Mouse (Mus musculus) heart, embryonic 14.5 days (tissue): ENCODE results near the gene Fzd2. TPM values are rescaled to one million over a fixed set of nuclear protein-coding genes. Genes with fewer than 3 reads are reported as not detected.

Source experiments
- ATAC-seq: fragments of 200-750 bp; cut with Nextera tagmentation; 2 replicates; pipeline ENCODE4 v1.8.0; 2017; ENCODE audit warnings: low read depth, moderate TSS enrichment; ENCODE audit not compliant: insufficient number of reproducible peaks, insufficient read depth, low FRiP score
- H3K27ac ChIP-seq, 2 experiments: fragments of 200-500 bp in 1 of 2; fragments of 300-500 bp in 1 of 2; sonication (generic) in 1 of 2; replicated peaks in 1 of 2; 2 replicates each; pipeline ENCODE4 v1.5.1; 2012 to 2014; ENCODE audit warnings: low read depth in 2 of 2, low read length in 2 of 2, control low read depth in 1 of 2, mild to moderate bottlenecking in 1 of 2, mixed read lengths in 1 of 2; ENCODE audit not compliant: control insufficient read depth in 1 of 2, insufficient read depth in 1 of 2
- H3K27me3 ChIP-seq: fragments of 300-500 bp; sonication (generic); 2 replicates; pipeline ENCODE4 v1.6.1; 2014; ENCODE audit warnings: mild to moderate bottlenecking, low read length, control low read depth; ENCODE audit not compliant: control insufficient read depth, insufficient read depth
- H3K36me3 ChIP-seq: fragments of 300-500 bp; sonication (generic); 2 replicates; pipeline ENCODE4 v1.6.1; 2014; ENCODE audit warnings: mild to moderate bottlenecking, control low read depth, low read length, mixed read lengths; ENCODE audit not compliant: control insufficient read depth, insufficient read depth
- H3K4me1 ChIP-seq, 2 experiments: fragments of 200-500 bp in 1 of 2; fragments of 300-500 bp in 1 of 2; sonication (generic) in 1 of 2; 2 replicates each; pipeline ENCODE4 v1.6.1; 2012 to 2014; ENCODE audit warnings: low read length in 2 of 2, control low read depth in 1 of 2, mixed read lengths in 1 of 2; ENCODE audit not compliant: control insufficient read depth in 2 of 2, insufficient read depth in 2 of 2
- H3K4me2 ChIP-seq: fragments of 300-500 bp; sonication (generic); 2 replicates; pipeline ENCODE4 v1.6.1; 2014; ENCODE audit warnings: mild to moderate bottlenecking, low read length
- H3K4me3 ChIP-seq, 2 experiments: fragments of 200-500 bp in 1 of 2; fragments of 300-500 bp in 1 of 2; sonication (generic) in 1 of 2; 2 replicates each; pipeline ENCODE4 v1.5.1; 2012 to 2014; ENCODE audit warnings: low read length in 2 of 2, mild to moderate bottlenecking in 2 of 2, control low read depth in 1 of 2, low read depth in 1 of 2, moderate library complexity in 1 of 2; ENCODE audit not compliant: control insufficient read depth in 1 of 2, insufficient read depth in 1 of 2
- H3K9ac ChIP-seq: fragments of 300-500 bp; sonication (generic); 2 replicates; pipeline ENCODE4 v1.6.1; 2014; ENCODE audit warnings: mild to moderate bottlenecking, low read length
- H3K9me3 ChIP-seq: fragments of 300-500 bp; sonication (generic); 2 replicates; pipeline ENCODE4 v1.6.1; 2016; ENCODE audit warnings: low read length, control low read depth; ENCODE audit not compliant: control insufficient read depth
- WGBS: fragments of 180-500 bp; shearing (Covaris S2); extraction: QIAGEN DNeasy Blood & Tissue Kit; methylation state at CpG from one replicate; pipeline ENCODE4 v1.1.7; 2014; 5-methylcytosine and 5-hydroxymethylcytosine counted together
- polyA plus RNA-seq: library from polyadenylated mRNA; unstranded; fragments of >200 nt; fragmentation: Nextera tagmentation; extraction: Ambion mirVana; gene quantifications from 2 replicates; pipeline ENCODE4 v1.2.1, GENCODE M21; 2014

Fzd2 gene
- polyA plus RNA-seq, 1 experiment from 2014 or later: 24.0 TPM

DNA sequence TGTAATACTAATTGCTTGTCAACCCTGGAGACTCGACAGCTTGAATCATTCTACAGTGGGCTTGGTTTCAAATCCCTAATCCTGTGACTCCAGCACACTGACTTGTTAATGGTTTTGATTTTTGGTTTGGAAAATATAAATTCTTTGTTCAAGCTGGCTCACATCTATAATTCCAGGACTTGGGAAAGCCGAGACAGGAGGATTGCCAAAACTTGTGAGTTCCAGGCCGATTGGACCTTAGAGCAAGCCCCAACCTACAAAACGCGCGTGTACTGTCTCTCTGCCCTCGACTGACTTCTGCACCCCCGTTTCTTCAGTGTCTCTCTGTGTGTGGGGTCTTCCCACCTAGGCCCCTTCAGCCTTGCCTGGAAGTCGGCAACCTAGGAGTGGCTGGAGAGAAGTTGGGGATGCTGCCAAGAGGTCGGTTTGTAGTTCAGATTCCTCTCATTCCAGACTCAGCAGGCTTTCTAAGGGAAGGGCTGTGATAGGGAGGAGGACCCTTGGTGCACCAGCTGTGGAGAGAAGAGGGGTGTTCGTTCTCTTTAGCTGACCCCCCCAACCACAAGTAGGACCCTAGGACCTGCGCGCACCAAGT is 22.1 kb upstream of the Fzd2 start:
- H3K9ac ChIP-seq: peak overlapping the region; percentile 38; the same call in 1 of the 2 replicates

DNA sequence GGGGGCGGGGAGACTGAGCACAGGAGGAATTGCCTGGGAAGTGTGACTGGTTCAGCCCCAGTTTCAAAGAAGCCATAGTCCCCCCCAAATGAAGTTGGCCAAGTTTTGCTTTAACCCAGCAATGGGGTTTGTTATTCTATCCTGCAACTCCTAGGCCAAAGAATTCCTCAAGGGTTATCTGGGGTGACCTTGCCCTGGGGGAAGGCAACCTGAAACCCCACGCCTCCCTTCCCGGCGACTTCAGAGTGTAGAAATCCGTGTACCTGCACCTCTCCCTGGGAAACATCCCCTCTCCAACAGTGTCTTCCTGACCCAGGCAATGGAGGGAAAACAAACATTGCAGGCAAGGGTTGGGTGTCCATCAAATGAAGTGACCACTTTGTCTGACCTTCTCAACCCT is 21.5 kb upstream of the Fzd2 start:
- H3K27ac ChIP-seq: peak overlapping the region; percentile 71 to 83
- H3K36me3 ChIP-seq: no peaks in the 10 kb centered on the region
- H3K4me1 ChIP-seq: peaks cover 27 to 37% of the 10 kb centered on the region in 2 experiments
- peak overlapping the region; percentile 38; the same call in 1 of the 2 replicates for H3K9ac ChIP-seq
- H3K27me3 ChIP-seq: no peaks in the 10 kb centered on the region
- no peak for ATAC-seq
- H3K9me3 ChIP-seq: 0 out of 2 replicates have a peak, but pooled peaks cover 4% of the 10 kb centered on the region
- 13% methylated on average over 5 of the region's 5 CpGs for WGBS
- peak overlapping the region; percentile 31 for H3K4me2 ChIP-seq
- no peak overlapping the region for H3K4me3 ChIP-seq

More for the DNA sequence above, 22.1 kb upstream of the Fzd2 start:
- Histone ChIP-seq H3K4me2 (peak overlapping the region; percentile 31), H3K4me1 (peaks cover 28 to 37% of the 10 kb centered on the region in 2 experiments), H3K9me3 (0 out of 2 replicates have a peak, but pooled peaks cover 4% of the 10 kb centered on the region), H3K36me3 (no peaks in the 10 kb centered on the region), H3K27me3 (no peaks in the 10 kb centered on the region), H3K4me3 (no peak overlapping the region), H3K27ac (peak overlapping the region; percentile 71 to 83)
- WGBS: 16% methylated on average over 13 of the region's 13 CpGs
- ATAC-seq: no peak

DNA sequence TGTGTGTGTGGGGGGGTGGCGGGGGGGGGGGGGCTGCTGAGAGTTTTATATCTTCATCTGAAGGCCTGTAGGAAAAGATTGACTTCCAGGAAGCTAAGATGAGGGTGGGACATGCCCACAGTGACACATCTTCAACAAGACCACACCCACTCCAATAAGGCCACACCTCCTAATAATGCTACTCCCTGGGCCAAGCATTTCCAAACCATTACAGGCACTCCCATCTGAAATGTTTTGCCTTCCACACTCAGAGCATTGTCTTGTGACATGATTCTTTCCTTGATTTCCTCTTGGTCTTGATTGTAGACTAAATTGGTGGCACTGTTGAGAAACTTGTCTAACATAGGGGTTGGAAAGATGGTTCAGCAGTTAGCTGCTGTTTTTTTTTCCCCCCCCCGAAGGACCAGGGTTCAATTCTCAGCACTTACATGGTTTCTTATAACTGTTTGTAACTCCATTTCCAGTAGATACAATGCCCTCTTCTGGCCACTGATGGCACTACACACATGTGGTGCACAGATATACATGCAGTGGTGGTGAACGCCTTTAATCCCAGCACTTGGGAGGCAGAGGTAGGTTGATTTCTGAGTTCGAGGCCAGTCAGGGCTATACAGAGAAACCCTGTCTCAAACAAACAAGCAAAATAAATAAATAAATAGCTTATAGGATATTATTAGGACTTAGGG is 17.6 kb upstream of the Fzd2 start:
- Histone ChIP-seq H3K27me3 (no peaks in the 10 kb centered on the region), H3K36me3 (no peaks in the 10 kb centered on the region), H3K9me3 (0 out of 2 replicates have a peak, but pooled peaks cover 4% of the 10 kb centered on the region), H3K9ac (no peak overlapping the region), H3K4me1 (peaks cover 14 to 15% of the 10 kb centered on the region in 2 experiments), H3K4me2 (no peak overlapping the region), H3K4me3 (no peak overlapping the region), H3K27ac (no peak overlapping the region)
- 88% methylated on average over 4 of the region's 4 CpGs for WGBS
- no peak for ATAC-seq

DNA sequence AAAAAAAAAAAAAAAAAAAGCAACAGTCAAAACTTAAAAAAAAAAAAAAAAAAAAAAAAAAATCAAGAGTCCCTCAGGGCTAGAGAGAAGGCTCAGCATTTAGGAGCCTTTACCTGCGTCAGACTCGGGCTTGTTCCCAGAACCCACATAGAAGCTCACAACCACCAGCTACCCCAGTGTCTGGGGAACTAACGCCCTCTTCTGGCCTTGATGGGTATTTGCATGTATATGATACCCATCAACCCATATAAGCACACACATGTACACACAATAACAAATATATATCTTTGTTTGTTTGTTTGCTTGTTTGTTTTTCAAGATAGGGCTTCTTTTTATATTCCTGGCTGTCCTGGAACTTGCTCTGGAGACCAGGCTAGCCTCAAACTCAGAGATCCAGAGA is 16.6 kb upstream of the Fzd2 start:
- H3K27ac ChIP-seq: no peak overlapping the region
- H3K27me3 ChIP-seq: no peaks in the 10 kb centered on the region
- H3K4me2 ChIP-seq: no peak overlapping the region
- no peak for ATAC-seq
- H3K9ac ChIP-seq: no peak overlapping the region
- 79% methylated on average over 3 of the region's 3 CpGs for WGBS
- no peak overlapping the region for H3K4me3 ChIP-seq
- no peaks in the 10 kb centered on the region for H3K36me3 ChIP-seq
- peaks cover 5 to 6% of the 10 kb centered on the region in 2 experiments for H3K4me1 ChIP-seq
- 0 out of 2 replicates have a peak, but pooled peaks cover 4% of the 10 kb centered on the region for H3K9me3 ChIP-seq

DNA sequence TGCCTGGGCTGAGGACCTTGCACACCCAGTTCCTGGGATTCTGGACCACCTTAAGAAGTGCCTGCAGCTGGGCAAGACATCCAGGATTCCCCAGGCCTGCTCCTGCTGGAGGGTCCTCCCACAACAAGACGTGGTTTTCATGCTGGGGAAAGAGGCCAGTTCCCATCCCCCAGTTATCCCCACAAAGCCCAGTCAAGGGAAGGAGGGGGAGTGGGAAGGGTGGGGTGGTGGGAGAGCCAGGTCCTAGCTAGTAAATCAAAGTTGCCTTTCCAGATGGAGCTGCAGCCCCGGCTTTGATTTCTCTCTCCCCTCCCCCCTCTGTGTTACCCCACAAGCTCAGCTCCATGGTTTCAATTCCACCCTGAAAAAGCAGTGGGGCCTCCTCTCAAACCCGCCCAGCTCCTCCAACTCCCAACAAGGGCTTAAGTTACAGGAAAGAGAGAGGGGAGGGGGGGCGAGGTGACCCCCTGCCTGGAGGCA is 8.8 kb upstream of the Fzd2 start:
- Histone ChIP-seq H3K9me3 (no peaks in the 10 kb centered on the region), H3K27me3 (no peaks in the 10 kb centered on the region), H3K27ac (0 out of 4 replicates have a peak overlapping the region, but pooled peaks of 1 of the 2 experiments have one; percentile 1), H3K4me3 (no peak overlapping the region), H3K4me2 (no peak overlapping the region), H3K9ac (0 out of 2 replicates have a peak overlapping the region, but pooled peaks have one; percentile 31), H3K4me1 (peaks cover 5 to 7% of the 10 kb centered on the region in 2 experiments; a peak in 2 of 4 replicates), H3K36me3 (no peaks in the 10 kb centered on the region)
- WGBS: 31% methylated on average over 3 of the region's 4 CpGs
- ATAC-seq: no peak

DNA sequence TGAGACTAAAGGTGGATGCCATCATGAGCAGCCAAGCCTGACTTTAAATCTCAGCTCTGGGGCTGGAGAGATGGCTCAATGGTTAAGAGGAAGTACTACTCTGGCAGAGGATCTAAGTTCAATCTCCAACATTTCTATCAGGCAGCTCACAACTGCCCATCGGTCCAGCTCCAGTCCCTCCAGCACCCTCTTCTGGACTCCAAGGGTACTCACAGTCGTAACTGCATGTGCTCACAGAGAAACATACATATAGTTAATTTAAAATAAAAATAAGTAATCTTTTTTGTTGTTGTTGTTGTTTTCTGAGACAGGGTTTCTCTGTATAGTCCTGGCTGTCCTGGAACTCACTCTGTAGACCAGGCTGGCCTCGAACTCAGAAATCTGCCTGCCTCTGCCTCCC is 4.3 kb upstream of the Fzd2 start:
- no peaks in the 10 kb centered on the region for H3K9me3 ChIP-seq
- H3K4me3 ChIP-seq: no peak overlapping the region
- no peaks in the 10 kb centered on the region for H3K27me3 ChIP-seq
- H3K4me2 ChIP-seq: no peak overlapping the region
- H3K27ac ChIP-seq: no peak overlapping the region
- peaks cover 5 to 13% of the 10 kb centered on the region in 2 experiments; a peak in 3 of 4 replicates for H3K4me1 ChIP-seq
- H3K36me3 ChIP-seq: no peaks in the 10 kb centered on the region
- H3K9ac ChIP-seq: no peak overlapping the region
- ATAC-seq: no peak
- 84% methylated on average over 3 of the region's 3 CpGs for WGBS

DNA sequence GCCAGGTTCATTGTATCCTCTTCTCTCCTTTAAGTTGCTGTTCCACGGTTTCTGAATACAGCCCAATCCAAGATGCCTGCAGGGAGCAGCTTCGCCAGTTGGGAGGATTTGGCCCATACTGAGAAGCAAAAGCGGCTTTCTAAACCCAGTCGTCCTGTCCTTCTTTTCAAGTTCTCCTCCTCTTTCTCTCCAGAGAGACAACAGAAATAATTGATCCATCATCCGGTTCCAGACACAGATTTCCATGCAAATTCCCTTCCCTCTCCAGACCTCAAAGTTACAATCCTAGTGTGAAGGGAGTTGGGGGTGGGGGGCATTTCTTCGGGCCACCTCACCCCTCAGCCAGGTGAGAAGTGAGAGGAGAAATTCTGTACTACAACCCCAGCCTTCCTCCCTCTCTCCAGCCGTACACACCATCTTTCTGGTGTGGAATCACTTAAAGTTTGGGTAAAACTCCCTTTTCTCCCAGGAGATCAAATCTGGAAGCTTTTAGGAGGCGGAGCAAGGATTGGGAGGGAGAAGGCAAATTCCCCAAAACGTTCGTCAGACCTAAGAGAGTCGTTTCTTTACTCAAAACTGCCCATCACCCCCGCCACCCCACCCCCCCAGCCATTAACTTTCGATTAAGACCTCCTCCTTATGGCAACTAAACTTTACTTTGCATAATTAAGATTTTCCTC is 1.2 kb upstream of the Fzd2 start:
- no peaks in the 10 kb centered on the region for H3K27me3 ChIP-seq
- H3K9ac ChIP-seq: peak overlapping the region; percentile 88
- peaks cover 0 to 7% of the 10 kb centered on the region in 2 experiments; a peak in 2 of 4 replicates for H3K4me1 ChIP-seq
- H3K9me3 ChIP-seq: no peaks in the 10 kb centered on the region
- no peaks in the 10 kb centered on the region for H3K36me3 ChIP-seq
- peak overlapping the region; percentile 84 for H3K4me2 ChIP-seq
- ATAC-seq: no peak
- peak overlapping the region; percentile 92 to 98 for H3K27ac ChIP-seq
- 9% methylated on average over 13 of the region's 13 CpGs for WGBS
- H3K4me3 ChIP-seq: peak overlapping the region; percentile 73 to 88
